Mouse (Mus musculus) ES-Bruce4 (cell line): Measurements from ENCODE around the gene Olfr873.

Source experiments
- CTCF ChIP-seq: IDR thresholded peaks from one replicate; pipeline ENCODE4 v1.8.1; 2011; ENCODE audit warnings: low read depth, low read length
- EP300 ChIP-seq: IDR thresholded peaks from 2 replicates; pipeline ENCODE4 v1.6.1; 2011; ENCODE audit warnings: low read depth, low read length; ENCODE audit not compliant: insufficient read depth
- POLR2A ChIP-seq: IDR thresholded peaks from one replicate; pipeline ENCODE4 v1.8.1; 2011; ENCODE audit warnings: low read length; ENCODE audit not compliant: insufficient read depth

DNA sequence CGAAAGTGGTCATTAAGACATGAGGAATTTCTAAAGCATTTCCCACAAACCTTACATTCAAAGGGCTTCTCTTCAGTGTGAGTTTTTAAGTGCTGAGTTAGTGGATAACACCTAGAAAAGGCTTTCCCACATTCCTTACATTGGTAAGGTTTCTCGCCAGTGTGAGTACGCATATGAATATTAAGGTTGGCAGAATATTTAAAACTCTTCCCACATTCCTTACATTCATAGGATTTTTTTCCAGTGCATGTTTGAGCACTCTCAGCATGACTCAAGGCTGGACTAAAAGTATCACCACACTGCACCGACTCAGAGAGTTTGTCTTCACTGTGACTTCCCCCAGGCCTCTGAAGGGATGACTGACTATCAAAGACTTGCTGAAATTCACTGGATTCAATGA is 50.2 kb downstream of the Olfr873 start:
- no peak for TF ChIP-seq EP300
- no peak for TF ChIP-seq CTCF
- no peak for TF ChIP-seq POLR2A
